Mouse (Mus musculus): ENCODE data around the gene Gm14124.
"Not testable (repeated sequence)": the region's sequence is repeated elsewhere in the genome, so short reads cannot be mapped to it uniquely, and the experiment has no call there.

Gene Gm14124

DNA sequence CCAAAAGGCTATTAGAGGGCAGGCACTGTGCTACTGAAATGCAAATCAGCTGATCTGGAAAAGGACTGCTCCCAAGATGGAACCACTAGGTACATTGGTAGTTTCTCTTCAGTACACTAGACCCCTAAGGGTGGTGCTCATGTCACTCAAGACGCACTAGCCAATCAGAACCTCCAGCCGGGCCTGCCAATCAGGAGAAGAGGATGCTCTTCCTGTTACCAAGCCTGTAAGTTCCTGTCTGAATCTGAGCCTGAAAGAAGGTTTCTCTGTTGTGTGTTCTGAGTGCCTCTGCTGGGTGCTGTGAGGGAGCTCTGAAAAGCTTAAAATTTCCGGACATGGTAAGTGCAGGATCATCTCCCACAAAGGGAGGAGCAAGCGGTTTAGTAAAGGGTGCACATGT is at the start of gene Gm14124:
TSS of gene Gm14124 (plus strand) at position 227 of the 400 bp plus-strand sequence.
- DNase-seq, result not testable (repeated sequence)

GRCm38 (mm10) chr2:150217600-150218362 is 39.5 kb upstream of the Gm14124 start, which contains the start of gene Zfp937:
Gene Zfp937 (plus strand): TSS chr2:150218073.
- DNase-seq, result peak; percentile 90

- not testable (repeated sequence) for DNase-seq
Observed at GRCm38 (mm10) chr2:150218363-150218725, 39.0 kb upstream of the Gm14124 start.

GRCm38 (mm10) chr2:150223263-150223662 is 34.1 kb upstream of the Gm14124 start:
- DNase-seq, result not testable (repeated sequence)

DNA sequence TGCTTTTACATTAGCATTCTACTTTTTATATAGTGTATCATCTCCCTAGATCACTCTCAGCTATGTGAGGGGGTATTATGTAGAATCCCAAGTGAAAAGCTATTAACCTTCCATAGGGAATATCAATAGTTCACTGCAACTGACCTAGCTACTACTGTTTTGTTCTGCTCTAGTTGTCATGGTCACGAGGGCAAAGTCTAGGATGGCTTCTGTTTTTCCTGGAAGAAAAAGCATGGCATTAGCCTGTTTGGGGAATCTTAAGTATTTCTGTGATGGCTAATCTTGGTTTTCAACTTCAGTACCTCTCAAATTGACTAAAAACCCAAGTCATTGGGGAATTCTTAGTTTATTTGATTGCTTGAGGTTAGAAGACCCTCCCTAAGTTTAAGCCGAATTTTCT is 14.1 kb upstream of the Gm14124 start:
- DNase-seq, result no peak

DNA sequence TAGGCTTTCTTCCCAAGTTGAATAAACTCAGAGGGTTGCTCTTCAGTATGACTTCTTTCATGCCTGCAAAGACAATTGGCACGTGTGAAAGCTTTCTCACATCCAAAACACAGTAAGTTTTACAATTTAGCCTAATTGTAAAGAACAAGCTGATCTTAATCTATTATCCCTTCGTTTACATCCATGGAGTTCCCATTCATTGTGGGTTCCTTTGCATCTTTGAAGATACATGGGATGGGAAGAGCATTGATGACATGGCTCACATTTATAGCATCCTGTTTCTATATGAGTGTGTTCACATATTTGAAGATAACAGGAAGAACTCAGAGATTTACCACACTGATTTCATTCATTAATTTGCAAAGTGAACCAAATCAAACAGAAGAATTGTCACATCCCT is 1.8 kb upstream of the Gm14124 start, which contains the start of gene Gm21994:
TSS of gene Gm21994 (minus strand) at position 101 of the 400 bp plus-strand sequence.
- DNase-seq, result not testable (repeated sequence)

- DNase-seq, result not testable (repeated sequence)
Observed at GRCm38 (mm10) chr2:150256861-150257260, 456 bp upstream of the Gm14124 start.

GRCm38 (mm10) chr2:150293669-150294068 is 36.4 kb downstream of the Gm14124 start:
- DNase-seq, result no peak

DNA sequence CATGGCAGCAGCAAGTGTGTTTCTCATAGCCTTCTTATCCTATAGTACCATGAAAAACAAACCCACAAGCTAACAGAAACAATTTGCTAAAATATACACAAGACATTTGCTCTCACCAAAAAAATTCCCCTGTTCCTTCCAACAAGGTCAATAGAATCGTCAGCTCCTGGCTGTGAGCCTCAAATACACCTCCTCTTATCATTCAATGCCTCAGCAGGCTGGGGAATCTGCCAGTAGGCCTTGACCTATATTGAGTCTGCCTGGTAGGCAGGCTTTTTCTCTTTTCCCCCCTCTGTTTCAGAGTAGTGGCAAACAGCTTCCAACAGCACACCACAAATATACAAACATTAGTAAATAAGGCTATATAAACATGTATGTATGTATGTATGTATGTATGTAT is 41.8 kb downstream of the Gm14124 start:
- DNase-seq, result no peak

- DNase-seq, result no peak
Observed at GRCm38 (mm10) chr2:150307183-150307773, 50.0 kb downstream of the Gm14124 start.

DNA sequence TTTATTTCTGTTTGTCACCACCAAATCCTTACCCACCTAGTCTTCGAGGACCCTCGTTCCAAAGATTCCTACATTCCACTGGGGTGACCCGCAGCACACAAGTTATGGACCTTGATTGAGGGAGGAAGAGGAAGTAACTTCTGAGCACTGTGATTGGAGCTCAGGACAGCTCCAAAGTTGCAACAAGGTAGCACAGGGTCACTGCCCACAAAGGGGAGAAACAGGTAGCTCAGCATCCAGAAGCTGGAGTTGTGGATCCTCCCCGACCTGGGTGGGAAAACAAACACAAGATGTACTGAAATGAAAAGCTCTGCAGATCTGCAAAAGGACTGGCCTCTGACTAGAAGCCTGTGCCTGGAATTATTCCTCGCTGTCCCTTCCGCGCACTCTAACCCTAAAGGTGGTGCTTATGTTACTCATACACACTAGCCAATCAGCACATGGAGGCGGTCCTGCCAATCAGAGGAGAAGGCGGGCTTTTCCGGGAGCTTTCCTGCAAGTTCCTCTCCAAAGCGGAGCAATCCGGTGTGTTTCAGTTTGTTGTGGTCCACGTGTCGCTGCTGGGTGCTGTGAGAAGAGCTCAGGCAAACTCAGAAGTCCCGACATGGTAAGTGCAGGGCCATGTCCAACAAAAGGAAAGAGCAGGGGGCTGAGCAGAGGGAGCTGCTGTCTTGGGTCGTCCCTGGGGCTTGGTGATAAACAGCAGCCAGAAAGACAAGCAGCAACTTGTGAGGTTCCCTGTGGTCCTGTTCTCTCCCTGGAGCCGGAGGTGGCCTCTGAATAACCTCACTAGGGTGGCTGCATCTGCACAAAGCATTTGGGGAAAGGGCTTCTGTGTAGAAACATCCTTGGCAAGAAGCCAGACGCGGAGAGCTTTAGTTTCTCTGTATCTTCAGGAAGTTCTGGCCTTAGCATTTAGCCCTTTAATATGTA is 53.9 kb downstream of the Gm14124 start:
- DNase-seq, result peak; percentile 88

DNA sequence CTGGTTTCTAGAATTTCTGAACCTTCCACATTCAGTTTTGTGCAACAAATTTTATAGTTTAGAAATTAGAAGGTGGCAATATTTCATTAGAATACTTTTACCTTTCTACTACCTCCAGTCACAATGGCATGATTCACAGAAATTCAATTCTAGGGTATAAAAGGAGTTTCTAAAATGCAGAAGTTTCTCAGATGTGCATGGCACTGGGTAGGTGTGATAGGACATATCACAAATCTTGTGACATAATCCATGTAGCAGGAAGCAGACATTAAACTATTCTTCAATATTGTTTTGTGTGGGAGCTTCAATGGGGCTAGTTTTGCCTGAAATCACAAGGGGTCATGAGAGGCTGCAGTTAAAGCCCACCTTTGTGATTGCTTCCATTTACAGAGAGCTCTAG is 58.8 kb downstream of the Gm14124 start:
- DNase-seq, result no peak

- no peak for DNase-seq
Observed at GRCm38 (mm10) chr2:150318973-150319372, 61.7 kb downstream of the Gm14124 start.
